Mouse (Mus musculus) 3T3-L1 (cell line): Measurements from ENCODE around the gene Uba2.

Experiments used
- DNase-seq: peaks from one replicate; pipeline ENCODE4 v3.0.0-alpha.2; 2015; ENCODE audit warnings: low read depth, low spot score

Gene Uba2

DNA sequence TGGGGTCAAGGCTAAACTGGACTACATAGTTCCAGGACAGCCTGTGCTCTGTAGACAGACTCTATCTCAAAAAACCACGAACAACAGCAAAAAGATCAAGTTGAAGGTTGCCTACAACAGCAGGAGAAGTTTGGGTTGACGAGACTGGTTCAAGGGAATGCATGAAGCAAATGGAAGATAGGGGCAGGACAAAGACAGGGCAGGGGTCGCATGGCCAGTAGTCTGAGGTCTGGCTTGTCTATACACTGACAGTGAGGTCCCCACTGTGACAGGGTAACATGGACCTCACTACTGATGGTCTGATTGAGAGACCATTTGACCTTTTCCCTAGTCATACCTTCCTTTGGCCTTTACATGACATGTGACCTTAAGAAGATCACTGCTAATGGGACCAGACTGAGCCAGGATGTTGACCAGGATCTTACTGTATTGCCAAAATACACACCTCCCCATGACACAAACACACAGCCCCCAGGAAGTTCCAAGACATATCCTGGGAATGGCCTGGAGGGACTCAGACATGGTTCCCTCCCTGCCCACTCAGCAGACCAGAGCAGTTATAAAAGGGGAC, 74.4 kb downstream of the Uba2 start, which contains the start of gene Scgb1b30:
Gene Scgb1b30 (plus strand): TSS at position 521 of the 571 bp plus-strand sequence.
- no peak for DNase-seq
